18 mouse cellular contexts compared by ENCODE assay signal in the genomic region with DNA sequence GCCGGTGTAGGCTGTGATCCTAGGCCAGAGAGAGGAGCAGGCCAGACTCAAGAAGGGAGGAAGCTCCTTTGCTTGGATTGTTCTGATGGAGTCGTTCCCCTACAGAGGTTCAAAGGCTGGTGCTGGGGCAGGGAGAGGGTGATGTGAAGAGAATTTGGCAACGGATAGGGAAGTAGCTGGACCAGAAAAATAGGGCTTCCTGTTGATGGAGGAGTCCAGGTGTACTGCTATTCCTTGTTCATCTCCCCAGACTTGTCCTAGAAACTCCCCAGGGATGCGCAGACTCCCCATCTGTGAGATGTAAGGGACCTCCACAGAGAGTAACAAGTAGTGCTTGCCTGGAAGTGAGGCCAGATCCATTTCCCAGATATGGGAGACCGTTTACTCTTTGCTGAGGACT. TPM values are rescaled to one million over a fixed set of nuclear protein-coding genes. Genes with fewer than 3 reads are reported as not detected.
"Had no signal": no experiment of that assay in that cellular context is flagged by ENCODE, and none has a peak within 500 bp of the region (broad histone marks: within the 10 kb centered on the region; RNA-seq: fewer than 3 reads in every experiment).

No protein-coding gene starts in this region.

- DNase-seq: lung, adult 18-20 months; lung, embryonic 14.5 days; lung, postnatal 10 days; lung, postnatal 4 days; midbrain, embryonic 14.5 days; retina, postnatal 1 day; right cerebral cortex, adult 18-20 months; right cerebral cortex, postnatal 25 days; right cerebral cortex, postnatal 4 days; spleen, adult 18-20 months; thymus, adult 18-20 months; thymus, postnatal 14 days; thymus, postnatal 36 days had no signal

- H3K9me3 ChIP-seq: midbrain, embryonic 10.5 days; neural tube, embryonic 13.5 days; neural tube, embryonic 15.5 days had no signal

- H3K9ac ChIP-seq: lung, embryonic 14.5 days; neural tube, embryonic 13.5 days; neural tube, embryonic 15.5 days had no signal

- ATAC-seq: midbrain, embryonic 16.5 days had no signal

- H3K4me3 ChIP-seq: myocyte; neural tube, embryonic 13.5 days had no signal

- H3K27ac ChIP-seq: midbrain, embryonic 10.5 days; neural tube, embryonic 13.5 days; neural tube, embryonic 15.5 days had no signal

- H3K4me2 ChIP-seq: lung, embryonic 14.5 days had no signal

- H3K36me3 ChIP-seq: midbrain, embryonic 10.5 days; neural tube, embryonic 13.5 days; neural tube, embryonic 15.5 days had no signal

RNA-seq across cellular contexts. Expression of gene Car4, which starts 1.2 kb away (rescaled TPM):
- polyA plus RNA-seq: myocyte had no signal
